Mouse (Mus musculus): Measurements from ENCODE around the gene Emd. TPM values are rescaled to one million over a fixed set of nuclear protein-coding genes. Genes with fewer than 3 reads are reported as not detected.

Gene Emd
- polyA plus RNA-seq, 1 experiment from 2014 or later, result 20.9 TPM

DNA sequence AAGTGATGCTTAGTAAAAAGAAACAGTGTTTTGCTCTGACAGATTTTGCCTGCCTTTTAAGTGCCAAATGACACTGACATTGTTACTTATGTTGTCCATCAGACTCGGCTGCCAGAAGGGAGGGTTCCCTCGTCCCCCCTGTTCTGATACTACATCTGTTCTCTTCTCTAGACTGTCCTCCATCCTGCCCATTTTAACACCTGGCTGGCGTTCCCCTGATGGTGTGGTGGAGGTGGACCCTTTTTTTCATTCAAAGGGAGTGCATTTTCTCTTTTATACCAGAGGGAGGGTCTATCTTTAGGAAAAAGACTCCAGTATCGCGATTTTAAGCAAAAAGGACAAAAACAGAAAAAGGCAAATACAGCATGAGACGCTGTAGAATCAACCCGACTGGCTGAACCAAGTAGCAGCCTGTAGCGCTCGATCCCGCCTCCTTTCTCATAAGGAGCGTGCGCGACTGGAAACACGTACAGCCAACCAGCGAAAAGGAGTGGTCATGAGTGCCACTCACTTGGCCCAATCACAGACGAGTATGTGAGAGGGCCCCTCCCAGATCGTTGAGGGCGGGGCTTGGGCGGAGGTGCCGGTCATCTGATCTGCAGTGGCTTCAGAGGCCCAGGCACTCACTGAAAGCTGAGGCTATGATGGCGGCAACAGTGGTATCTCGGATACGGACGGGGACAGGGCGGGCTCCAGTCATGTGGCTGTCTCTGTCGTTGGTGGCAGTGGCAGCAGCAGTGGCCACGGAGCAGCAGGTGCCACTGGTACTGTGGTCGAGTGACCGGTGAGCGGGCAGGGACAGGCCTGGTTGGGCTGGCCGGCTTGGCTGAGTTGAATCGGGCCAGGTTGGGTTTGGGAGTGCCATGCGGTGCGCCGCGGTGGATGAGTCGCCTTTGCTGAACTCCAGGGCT, 42.3 kb downstream of the Emd start, which contains the start of gene Atp6ap1:
Gene Atp6ap1, plus strand, starts transcription at position 560 of the 911 bp plus-strand sequence.
- TF ChIP-seq EP300 (optimal IDR thresholded peaks at IDR 0.05), result no peak
- TF ChIP-seq CTCF (IDR thresholded peaks at IDR 0.05; ENCODE audit: low read depth), result no peak
- peak; percentile 94 for DNase-seq (ENCODE audit: low spot score)
- Histone ChIP-seq H3K4me3 (ENCODE audit: low read depth, low read length) (peak within 1 kb of the TSS; percentile 56), H3K27me3 (ENCODE audit: control insufficient read depth, insufficient read depth, low read length) (no peaks in the 10 kb centered on the region), H3K9me3 (ENCODE audit: control insufficient read depth, low read length) (no peaks in the 10 kb centered on the region), H3K9ac (ENCODE audit: low read length) (peak within 1 kb of the TSS; percentile 77), H3K4me2 (replicated peaks; ENCODE audit: low read depth) (peak within 1 kb of the TSS; percentile 55), H3K36me3 (ENCODE audit: control insufficient read depth, insufficient read depth, low read length) (no peaks in the 10 kb centered on the region), H3K4me1 (replicated peaks; ENCODE audit: control insufficient read depth, insufficient read depth) (no peaks in the 10 kb centered on the region), H3K27ac (replicated peaks) (peak within 1 kb of the TSS; percentile 73)
- ATAC-seq (ENCODE audit: low FRiP score, low TSS enrichment), result peak; percentile 98
- 11% methylated on average over 28 of the region's 37 CpGs for WGBS

- H3K27me3 ChIP-seq (ENCODE audit: control insufficient read depth, insufficient read depth, low read length), result no peaks in the 10 kb centered on the region
- no peaks in the 10 kb centered on the region for H3K36me3 ChIP-seq (ENCODE audit: control insufficient read depth, insufficient read depth, low read length)
- ATAC-seq (ENCODE audit: low FRiP score, low TSS enrichment), result no peak
- no peak overlapping the region for H3K9ac ChIP-seq (ENCODE audit: low read length)
- DNase-seq (ENCODE audit: low spot score), result no peak
- TF ChIP-seq EP300 (optimal IDR thresholded peaks at IDR 0.05) (no peak), CTCF (IDR thresholded peaks at IDR 0.05; ENCODE audit: low read depth) (no peak)
- no peaks in the 10 kb centered on the region for H3K9me3 ChIP-seq (ENCODE audit: control insufficient read depth, low read length)
- H3K27ac ChIP-seq (replicated peaks), result no peak overlapping the region
- H3K4me1 ChIP-seq (replicated peaks; ENCODE audit: control insufficient read depth, insufficient read depth), result no peaks in the 10 kb centered on the region
- H3K4me2 ChIP-seq (replicated peaks; ENCODE audit: low read depth), result no peak overlapping the region
- 68% methylated on average over 1 of the region's 1 CpGs for WGBS
- H3K4me3 ChIP-seq (ENCODE audit: low read depth, low read length), result no peak overlapping the region
These were observed 43.9 kb downstream of the Emd start for GRCm38 (mm10) chrX:74298348-74298747.

DNA sequence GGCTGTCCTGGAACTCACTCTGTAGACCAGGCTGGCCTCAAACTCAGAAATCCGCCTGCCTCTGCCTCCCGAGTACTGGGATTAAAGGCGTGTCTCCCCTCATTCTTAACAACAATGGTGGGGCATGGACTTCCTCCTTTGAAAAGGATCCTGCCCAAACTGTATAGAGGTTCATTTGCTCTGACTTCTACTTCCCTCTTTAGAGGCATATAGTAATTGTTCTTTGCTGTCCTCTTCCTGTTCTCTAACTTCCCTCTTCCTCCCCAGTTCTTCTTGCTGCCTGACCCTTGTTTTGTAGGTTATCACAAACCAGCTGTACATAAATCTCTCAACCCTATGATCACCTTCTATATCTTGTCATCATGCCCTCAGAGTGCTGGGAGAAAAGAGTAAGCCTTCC, 45.2 kb downstream of the Emd start:
- no peak for ATAC-seq (ENCODE audit: low FRiP score, low TSS enrichment)
- H3K4me3 ChIP-seq (ENCODE audit: low read depth, low read length), result no peak overlapping the region
- no peaks in the 10 kb centered on the region for H3K4me1 ChIP-seq (replicated peaks; ENCODE audit: control insufficient read depth, insufficient read depth)
- no peaks in the 10 kb centered on the region for H3K9me3 ChIP-seq (ENCODE audit: control insufficient read depth, low read length)
- no peak overlapping the region for H3K9ac ChIP-seq (ENCODE audit: low read length)
- no peak overlapping the region for H3K4me2 ChIP-seq (replicated peaks; ENCODE audit: low read depth)
- no peak for DNase-seq (ENCODE audit: low spot score)
- no peak for TF ChIP-seq CTCF (IDR thresholded peaks at IDR 0.05; ENCODE audit: low read depth)
- no peak for TF ChIP-seq EP300 (optimal IDR thresholded peaks at IDR 0.05)
- H3K27me3 ChIP-seq (ENCODE audit: control insufficient read depth, insufficient read depth, low read length), result no peaks in the 10 kb centered on the region
- no peak overlapping the region for H3K27ac ChIP-seq (replicated peaks)
- no peaks in the 10 kb centered on the region for H3K36me3 ChIP-seq (ENCODE audit: control insufficient read depth, insufficient read depth, low read length)
- 73% methylated on average over 3 of the region's 3 CpGs for WGBS

DNA sequence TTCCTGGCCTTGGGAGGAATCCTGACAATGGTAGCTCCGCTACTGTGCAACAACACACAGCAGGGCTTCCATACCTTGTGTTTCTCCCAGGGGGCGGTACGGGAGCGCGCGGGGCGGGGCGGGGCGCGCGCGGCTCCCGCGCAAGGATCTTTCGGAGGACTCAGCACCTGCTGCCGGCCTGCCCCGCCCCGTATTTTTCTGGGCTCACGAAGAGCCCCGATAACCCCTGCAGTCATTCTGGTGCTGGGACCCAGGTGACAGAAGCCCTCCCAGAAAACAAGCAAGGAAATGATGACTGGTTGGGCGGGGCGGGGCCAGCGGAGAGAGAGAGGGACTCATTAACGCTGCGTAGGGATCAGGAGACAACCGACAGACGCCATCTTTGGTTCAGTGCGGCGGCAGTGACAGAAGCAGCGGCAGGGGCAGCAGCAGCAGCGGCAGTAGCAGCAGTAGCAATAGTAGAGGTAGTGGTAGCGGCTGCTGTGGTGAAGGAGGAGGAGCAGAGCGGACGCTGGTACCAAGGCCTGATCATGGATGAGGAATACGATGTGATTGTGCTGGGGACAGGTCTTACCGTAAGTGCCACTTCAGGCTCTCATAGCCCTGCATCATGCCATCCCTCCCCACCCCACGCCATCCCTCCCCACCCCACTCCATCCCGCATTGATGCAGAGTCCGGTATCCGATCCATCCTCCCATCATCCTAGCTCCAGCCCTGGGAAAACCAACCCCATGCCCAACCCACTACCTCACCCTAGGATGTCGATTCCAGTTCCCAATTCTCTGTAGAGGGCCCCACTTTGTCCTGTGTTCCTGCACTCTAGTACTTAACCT, 50.6 kb downstream of the Emd start, which contains the start of gene Gdi1:
Gene Gdi1, plus strand, starts transcription at position 132 of the 834 bp plus-strand sequence.
- Histone ChIP-seq H3K9ac (ENCODE audit: low read length) (peak within 1 kb of the TSS; percentile 50), H3K27me3 (ENCODE audit: control insufficient read depth, insufficient read depth, low read length) (no peaks in the 10 kb centered on the region), H3K36me3 (ENCODE audit: control insufficient read depth, insufficient read depth, low read length) (no peaks in the 10 kb centered on the region), H3K27ac (replicated peaks) (peak within 1 kb of the TSS; percentile 79), H3K4me2 (replicated peaks; ENCODE audit: low read depth) (peak within 1 kb of the TSS; percentile 56), H3K4me3 (ENCODE audit: low read depth, low read length) (peak within 1 kb of the TSS; percentile 51), H3K4me1 (replicated peaks; ENCODE audit: control insufficient read depth, insufficient read depth) (no peaks in the 10 kb centered on the region), H3K9me3 (ENCODE audit: control insufficient read depth, low read length) (no peaks in the 10 kb centered on the region)
- TF ChIP-seq CTCF (IDR thresholded peaks at IDR 0.05; ENCODE audit: low read depth) (peak; percentile 59), EP300 (optimal IDR thresholded peaks at IDR 0.05) (peak; percentile 76)
- 16% methylated on average over 34 of the region's 41 CpGs for WGBS
- ATAC-seq (ENCODE audit: low FRiP score, low TSS enrichment), result peak; percentile 92
- DNase-seq (ENCODE audit: low spot score), result peak; percentile 83

Small RNAs within 50 kb of the gene (microRNA-seq; reads per million reads assigned to microRNA genes)
- gene Mir7091, result not detected

Other genes starting within 250 kb of the Emd start
- gene Irak1, start 230.8 kb upstream of the Emd start, polyA plus RNA-seq (2015; fragmentation: Nextera tagmentation; extraction: Ambion mirVana), result 37.6 and 39.5 TPM in 2 replicates
- not detected in 2 replicates for gene Opn1mw, start 127.2 kb upstream of the Emd start, polyA plus RNA-seq (2015; fragmentation: Nextera tagmentation; extraction: Ambion mirVana)
- 6.8 and 6.9 TPM in 2 replicates for gene Mecp2, start 119.3 kb upstream of the Emd start, polyA plus RNA-seq (2015; fragmentation: Nextera tagmentation; extraction: Ambion mirVana)
- not detected in 2 replicates for gene Tex28, start 86.8 kb upstream of the Emd start, polyA plus RNA-seq (2015; fragmentation: Nextera tagmentation; extraction: Ambion mirVana)
- 0.08 and 0.13 TPM in 2 replicates for gene Tktl1, start 77.4 kb upstream of the Emd start, polyA plus RNA-seq (2015; fragmentation: Nextera tagmentation; extraction: Ambion mirVana)
- 256 and 289 TPM in 2 replicates for gene Flna, start 4.9 kb upstream of the Emd start, polyA plus RNA-seq (2015; fragmentation: Nextera tagmentation; extraction: Ambion mirVana)
- gene Rpl10, start 16.1 kb downstream of the Emd start, polyA plus RNA-seq (2015; fragmentation: Nextera tagmentation; extraction: Ambion mirVana), result 762 and 787 TPM in 2 replicates
- 59.5 and 71.1 TPM in 2 replicates for gene Taz, start 27.2 kb downstream of the Emd start, polyA plus RNA-seq (2015; fragmentation: Nextera tagmentation; extraction: Ambion mirVana)
- gene Dnase1l1, start 27.6 kb downstream of the Emd start, polyA plus RNA-seq (2015; fragmentation: Nextera tagmentation; extraction: Ambion mirVana), result 15.6 and 15.8 TPM in 2 replicates
- gene Atp6ap1, start 42.4 kb downstream of the Emd start, polyA plus RNA-seq (2015; fragmentation: Nextera tagmentation; extraction: Ambion mirVana), result 106 and 107 TPM in 2 replicates
- 75.8 and 79.3 TPM in 2 replicates for gene Gdi1, start 50.3 kb downstream of the Emd start, polyA plus RNA-seq (2015; fragmentation: Nextera tagmentation; extraction: Ambion mirVana)
- gene Fam50a, start 58.3 kb downstream of the Emd start, polyA plus RNA-seq (2015; fragmentation: Nextera tagmentation; extraction: Ambion mirVana), result 37.6 and 37.8 TPM in 2 replicates
- 2.9 and 3.2 TPM in 2 replicates for gene Plxna3, start 74.4 kb downstream of the Emd start, polyA plus RNA-seq (2015; fragmentation: Nextera tagmentation; extraction: Ambion mirVana)
- 88.1 and 90.9 TPM in 2 replicates for gene Lage3, start 98.9 kb downstream of the Emd start, polyA plus RNA-seq (2015; fragmentation: Nextera tagmentation; extraction: Ambion mirVana)
- gene Ubl4a, start 118.5 kb downstream of the Emd start, polyA plus RNA-seq (2015; fragmentation: Nextera tagmentation; extraction: Ambion mirVana), result 55.6 and 63.5 TPM in 2 replicates
- gene Slc10a3, start 118.7 kb downstream of the Emd start, polyA plus RNA-seq (2015; fragmentation: Nextera tagmentation; extraction: Ambion mirVana), result 20.0 and 20.6 TPM in 2 replicates
- gene Fam3a, start 138.6 kb downstream of the Emd start, polyA plus RNA-seq (2015; fragmentation: Nextera tagmentation; extraction: Ambion mirVana), result 25.0 and 26.0 TPM in 2 replicates
- 15.8 and 16.7 TPM in 2 replicates for gene Ikbkg, start 138.6 kb downstream of the Emd start, polyA plus RNA-seq (2015; fragmentation: Nextera tagmentation; extraction: Ambion mirVana)
- 83.7 and 90.3 TPM in 2 replicates for gene G6pdx, start 174.5 kb downstream of the Emd start, polyA plus RNA-seq (2015; fragmentation: Nextera tagmentation; extraction: Ambion mirVana)
- gene Gm6880, start 226.7 kb downstream of the Emd start, polyA plus RNA-seq (2015; fragmentation: Nextera tagmentation; extraction: Ambion mirVana), result 0.25 TPM in 1 of 2 replicates, not detected in the other

Measured in stomach, postnatal 0 days (tissue).